Mouse (Mus musculus) brain, embryonic 14.5 days (tissue): ENCODE data around the gene Ctnna2.

Source experiments
- CTCF ChIP-seq: fragments of 200-500 bp; IDR thresholded peaks from 2 replicates; pipeline ENCODE4 v1.5.1; 2012; ENCODE audit warnings: inconsistent platforms, mild to moderate bottlenecking, moderate library complexity, borderline replicate concordance; ENCODE audit not compliant: insufficient read depth, insufficient read length; ENCODE audit errors: extremely low read depth
- POLR2A ChIP-seq: fragments of 200-500 bp; IDR thresholded peaks from 2 replicates; pipeline ENCODE4 v1.6.1; 2012; ENCODE audit warnings: mild to moderate bottlenecking, inconsistent platforms, borderline replicate concordance; ENCODE audit not compliant: poor library complexity, insufficient read depth, insufficient read length, severe bottlenecking; ENCODE audit errors: extremely low read depth

DNA sequence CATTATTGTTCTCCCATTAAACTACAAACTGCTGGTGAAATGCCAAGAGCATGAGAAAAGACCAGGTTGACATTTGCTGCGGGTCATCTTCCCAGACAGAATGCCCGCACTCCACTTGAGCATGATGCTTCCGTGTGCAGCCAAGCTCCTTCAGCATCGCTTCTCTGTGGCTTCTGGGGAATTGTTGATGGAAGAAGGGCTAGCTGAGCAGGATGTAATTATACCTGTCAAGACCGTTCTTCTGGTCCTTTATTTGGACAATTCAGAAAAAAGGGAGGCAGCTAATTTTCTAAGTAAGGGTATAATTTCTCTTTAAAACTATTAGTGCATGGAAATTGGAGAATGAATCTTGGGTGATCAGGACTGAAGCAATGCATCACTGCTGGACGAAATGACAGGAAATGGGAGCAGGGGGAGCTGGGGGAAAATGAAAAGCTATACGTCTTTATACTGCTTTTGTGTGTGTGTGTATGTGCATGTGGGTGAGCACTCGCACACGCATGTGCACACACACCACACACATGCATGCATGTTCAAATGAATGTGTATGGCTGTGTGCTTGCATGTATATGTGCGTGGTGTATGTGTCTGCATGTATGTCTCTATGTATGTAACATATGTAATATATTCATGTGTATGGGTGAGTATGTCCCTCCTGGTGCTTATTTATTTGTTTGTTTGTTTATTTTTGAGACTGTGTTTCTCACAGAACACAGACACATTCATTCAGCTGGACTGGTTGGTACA is 211.0 kb downstream of the Ctnna2 start:
- TF ChIP-seq CTCF (no peak), POLR2A (no peak)
